Mouse (Mus musculus): ENCODE results near the gene Nme8.

The Nme8 gene

GRCm38 (mm10) chr13:19640203-19640851 lies 57.3 kb downstream of the Nme8 start:
- no peak for DNase-seq (ENCODE audit: low spot score)

GRCm38 (mm10) chr13:19636131-19636530 lies 61.5 kb downstream of the Nme8 start:
- no peak for DNase-seq (ENCODE audit: low spot score)

- DNase-seq (ENCODE audit: low spot score): no peak
These were observed 66.6 kb downstream of the Nme8 start for GRCm38 (mm10) chr13:19630768-19631709.

GRCm38 (mm10) chr13:19626473-19626872 lies 71.1 kb downstream of the Nme8 start:
- no peak for DNase-seq (ENCODE audit: low spot score)

GRCm38 (mm10) chr13:19624632-19625320 lies 72.8 kb downstream of the Nme8 start:
- DNase-seq (ENCODE audit: low spot score): no peak

- DNase-seq (ENCODE audit: low spot score): no peak
These were observed 74.2 kb downstream of the Nme8 start for GRCm38 (mm10) chr13:19623228-19623905.

- peak; percentile 22 for DNase-seq (ENCODE audit: low spot score)
These were observed 74.9 kb downstream of the Nme8 start, which contains the start of gene Sfrp4 for GRCm38 (mm10) chr13:19622573-19623227. TSS of gene Sfrp4 (plus strand) at chr13:19623104.

GRCm38 (mm10) chr13:19619216-19619927 lies 78.2 kb downstream of the Nme8 start, which contains the start of gene Epdr1:
TSS of gene Epdr1 (minus strand) at chr13:19619927.
- peak; percentile 56 for DNase-seq (ENCODE audit: low spot score)

GRCm38 (mm10) chr13:19618841-19619215 lies 78.8 kb downstream of the Nme8 start:
- DNase-seq (ENCODE audit: low spot score): no peak

- no peak for DNase-seq (ENCODE audit: low spot score)
These were observed 79.5 kb downstream of the Nme8 start for GRCm38 (mm10) chr13:19618081-19618480.

GRCm38 (mm10) chr13:19614311-19614710 lies 83.3 kb downstream of the Nme8 start:
- DNase-seq (ENCODE audit: low spot score): no peak

GRCm38 (mm10) chr13:19613426-19613825 lies 84.2 kb downstream of the Nme8 start:
- DNase-seq (ENCODE audit: low spot score): no peak

GRCm38 (mm10) chr13:19612963-19613362 lies 84.6 kb downstream of the Nme8 start:
- DNase-seq (ENCODE audit: low spot score): no peak

GRCm38 (mm10) chr13:19612348-19612747 lies 85.2 kb downstream of the Nme8 start:
- no peak for DNase-seq (ENCODE audit: low spot score)

- DNase-seq (ENCODE audit: low spot score): no peak
These were observed 89.5 kb downstream of the Nme8 start for GRCm38 (mm10) chr13:19608120-19608519.

GRCm38 (mm10) chr13:19604916-19605315 lies 92.7 kb downstream of the Nme8 start:
- DNase-seq (ENCODE audit: low spot score): no peak

GRCm38 (mm10) chr13:19603719-19604118 lies 93.9 kb downstream of the Nme8 start:
- no peak for DNase-seq (ENCODE audit: low spot score)

- no peak for DNase-seq (ENCODE audit: low spot score)
These were observed 95.1 kb downstream of the Nme8 start for GRCm38 (mm10) chr13:19602531-19602930.

- DNase-seq (ENCODE audit: low spot score): no peak
These were observed 98.4 kb downstream of the Nme8 start for GRCm38 (mm10) chr13:19599242-19599641.

- no peak for DNase-seq (ENCODE audit: low spot score)
These were observed 102.5 kb downstream of the Nme8 start for GRCm38 (mm10) chr13:19595141-19595540.
